Mouse (Mus musculus): ENCODE data around the gene Icam2.
"Not testable (repeated sequence)": the region's sequence is repeated elsewhere in the genome, so short reads cannot be mapped to it uniquely, and the experiment has no call there.

Gene Icam2

GRCm38 (mm10) chr11:106387791-106388216 is at the start of gene Icam2:
Gene Icam2, minus strand, starts transcription at chr11:106388075.
- no peak for DNase-seq (ENCODE audit: low spot score in 2 of 2)

GRCm38 (mm10) chr11:106437543-106437942 is 49.7 kb upstream of the Icam2 start:
- no peak for DNase-seq (ENCODE audit: low spot score in 2 of 2)

- DNase-seq (ENCODE audit: low spot score in 2 of 2): no peak
Observed at GRCm38 (mm10) chr11:106437039-106437438, 49.2 kb upstream of the Icam2 start.

GRCm38 (mm10) chr11:106430392-106430791 is 42.5 kb upstream of the Icam2 start:
- DNase-seq (ENCODE audit: low spot score in 2 of 2): no peak

GRCm38 (mm10) chr11:106429689-106430088 is 41.8 kb upstream of the Icam2 start:
- DNase-seq (ENCODE audit: low spot score in 2 of 2): no peak

GRCm38 (mm10) chr11:106428556-106428955 is 40.7 kb upstream of the Icam2 start:
- no peak for DNase-seq (ENCODE audit: low spot score in 2 of 2)

- DNase-seq (ENCODE audit: low spot score in 2 of 2): no peak
Observed at GRCm38 (mm10) chr11:106428106-106428505, 40.2 kb upstream of the Icam2 start.

- no peak for DNase-seq (ENCODE audit: low spot score in 2 of 2)
Observed at GRCm38 (mm10) chr11:106426447-106426846, 38.6 kb upstream of the Icam2 start.

GRCm38 (mm10) chr11:106425201-106425600 is 37.3 kb upstream of the Icam2 start:
- no peak for DNase-seq (ENCODE audit: low spot score in 2 of 2)

GRCm38 (mm10) chr11:106419262-106420102 is 31.6 kb upstream of the Icam2 start:
- no peak for DNase-seq (ENCODE audit: low spot score in 2 of 2)

GRCm38 (mm10) chr11:106418622-106419196 is 30.8 kb upstream of the Icam2 start:
- DNase-seq (ENCODE audit: low spot score in 2 of 2): peak; percentile 54 to 65

- DNase-seq (ENCODE audit: low spot score in 2 of 2): no peak
Observed at GRCm38 (mm10) chr11:106417860-106418259, 30.0 kb upstream of the Icam2 start.

GRCm38 (mm10) chr11:106416331-106416730 is 28.5 kb upstream of the Icam2 start:
- no peak for DNase-seq (ENCODE audit: low spot score in 2 of 2)

GRCm38 (mm10) chr11:106412641-106413360 is 24.9 kb upstream of the Icam2 start:
- no peak for DNase-seq (ENCODE audit: low spot score in 2 of 2)

- DNase-seq (ENCODE audit: low spot score in 2 of 2): no peak
Observed at GRCm38 (mm10) chr11:106411157-106411556, 23.3 kb upstream of the Icam2 start.

GRCm38 (mm10) chr11:106410507-106410906 is 22.6 kb upstream of the Icam2 start:
- no peak for DNase-seq (ENCODE audit: low spot score in 2 of 2)

- DNase-seq (ENCODE audit: low spot score in 2 of 2): no peak
Observed at GRCm38 (mm10) chr11:106410011-106410410, 22.1 kb upstream of the Icam2 start.

- DNase-seq (ENCODE audit: low spot score in 2 of 2): no peak
Observed at GRCm38 (mm10) chr11:106398481-106398880, 10.6 kb upstream of the Icam2 start.

- DNase-seq (ENCODE audit: low spot score in 2 of 2): no peak
Observed at GRCm38 (mm10) chr11:106397656-106398055, 9.8 kb upstream of the Icam2 start.

- not testable (repeated sequence) for DNase-seq (ENCODE audit: low spot score in 2 of 2)
Observed at GRCm38 (mm10) chr11:106394055-106394454, 6.2 kb upstream of the Icam2 start.

GRCm38 (mm10) chr11:106393331-106393616 is 5.4 kb upstream of the Icam2 start:
- DNase-seq (ENCODE audit: low spot score in 2 of 2): no peak

GRCm38 (mm10) chr11:106392597-106393330 is 4.9 kb upstream of the Icam2 start:
- DNase-seq (ENCODE audit: low spot score in 2 of 2): no peak
